Comparison of ENCODE assay signal across 8 mouse cellular contexts in the genomic region with DNA sequence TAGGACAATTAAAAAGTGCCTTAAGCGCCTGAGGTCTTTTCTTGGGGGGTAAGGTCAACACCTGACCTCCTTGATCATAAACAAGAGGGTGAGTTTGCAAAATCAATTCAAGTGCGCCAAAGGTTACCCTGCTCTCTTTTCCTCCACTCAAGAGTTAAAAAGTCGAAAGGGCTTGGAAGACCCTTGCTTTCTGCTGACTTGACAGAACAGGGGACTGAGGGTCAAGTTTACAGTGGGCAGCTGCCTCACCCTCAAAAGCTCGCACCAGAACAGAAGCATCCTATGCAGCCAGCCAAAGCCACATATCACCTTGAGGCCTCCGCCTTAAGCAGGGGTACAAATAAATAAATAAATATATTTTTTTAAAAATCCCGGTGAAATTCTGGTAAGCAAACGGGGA. TPM values are rescaled to one million over a fixed set of nuclear protein-coding genes. Genes with fewer than 3 reads are reported as not detected.
DNase-seq lines count a peak whose midpoint lies in the region; ATAC-seq and TF ChIP-seq lines count a peak whose summit lies in the region.

No protein-coding gene starts in this region.

- no peak for TF ChIP-seq CTCF in ES-Bruce4 (IDR thresholded peaks at IDR 0.05; ENCODE audit: low read depth, low read length)

- peak overlapping the region; percentile 100 for H3K9ac ChIP-seq in heart, embryonic 12.5 days
- H3K9ac ChIP-seq in ES-Bruce4 (ENCODE audit: low read depth, poor library complexity, severe bottlenecking) = peak overlapping the region; percentile 64
- H3K9ac ChIP-seq in hindbrain, embryonic 12.5 days = peak overlapping the region; percentile 99
- peak overlapping the region; percentile 99 for H3K9ac ChIP-seq in midbrain, embryonic 13.5 days (replicated peaks)

- H3K36me3 ChIP-seq in heart, embryonic 12.5 days = peaks cover 32% of the 10 kb centered on the region
- peaks cover 25% of the 10 kb centered on the region for H3K36me3 ChIP-seq in ES-Bruce4 (ENCODE audit: control insufficient read depth, insufficient read depth, low read length, poor library complexity, severe bottlenecking)
- peaks cover 23% of the 10 kb centered on the region for H3K36me3 ChIP-seq in hindbrain, embryonic 12.5 days
- peaks cover 22% of the 10 kb centered on the region for H3K36me3 ChIP-seq in midbrain, embryonic 13.5 days

- no peak for TF ChIP-seq EP300 in ES-Bruce4 (IDR thresholded peaks at IDR 0.05; ENCODE audit: insufficient read depth, low read depth, low read length)

- H3K27ac ChIP-seq in heart, embryonic 12.5 days (ENCODE audit: poor library complexity, severe bottlenecking) = no peak overlapping the region
- H3K27ac ChIP-seq in ES-Bruce4 (ENCODE audit: insufficient read depth, low read length) = peak overlapping the region; percentile 89
- H3K27ac ChIP-seq in hindbrain, embryonic 12.5 days = peak overlapping the region; percentile 93; the same call in 1 of the 2 replicates
- H3K27ac ChIP-seq in midbrain, embryonic 13.5 days = peak overlapping the region; percentile 44; the same call in 1 of the 2 replicates

- TF ChIP-seq POLR2A in ES-Bruce4 (IDR thresholded peaks at IDR 0.05; ENCODE audit: insufficient read depth, low read length) = no peak

- WGBS in heart, embryonic 12.5 days = 43% methylated on average over 7 of the region's 7 CpGs
- 21% methylated on average over 7 of the region's 7 CpGs for WGBS in hindbrain, embryonic 12.5 days
- 22% methylated on average over 7 of the region's 7 CpGs for WGBS in midbrain, embryonic 13.5 days

- H3K27me3 ChIP-seq in heart, embryonic 12.5 days (replicated peaks) = no peaks in the 10 kb centered on the region
- no peaks in the 10 kb centered on the region for H3K27me3 ChIP-seq in ES-Bruce4 (ENCODE audit: control insufficient read depth, insufficient read depth, low read length, poor library complexity, severe bottlenecking)
- H3K27me3 ChIP-seq in hindbrain, embryonic 12.5 days = no peaks in the 10 kb centered on the region
- no peaks in the 10 kb centered on the region for H3K27me3 ChIP-seq in midbrain, embryonic 13.5 days

- H3K4me3 ChIP-seq in heart, embryonic 12.5 days = peak overlapping the region; percentile 100
- no peak overlapping the region for H3K4me3 ChIP-seq in ES-Bruce4 (ENCODE audit: low read depth, low read length)
- peak overlapping the region; percentile 94 for H3K4me3 ChIP-seq in hindbrain, embryonic 12.5 days
- H3K4me3 ChIP-seq in midbrain, embryonic 13.5 days (replicated peaks) = peak overlapping the region; percentile 93

- H3K4me1 ChIP-seq in heart, embryonic 12.5 days (replicated peaks) = peaks cover 40% of the 10 kb centered on the region
- peaks cover 1% of the 10 kb centered on the region for H3K4me1 ChIP-seq in ES-Bruce4 (ENCODE audit: control insufficient read depth, insufficient read depth, low read length)
- H3K4me1 ChIP-seq in hindbrain, embryonic 12.5 days = peaks cover 54% of the 10 kb centered on the region
- H3K4me1 ChIP-seq in midbrain, embryonic 13.5 days (replicated peaks) = peaks cover 67% of the 10 kb centered on the region

- peak overlapping the region; percentile 91 for H3K4me2 ChIP-seq in heart, embryonic 12.5 days
- H3K4me2 ChIP-seq in hindbrain, embryonic 12.5 days (replicated peaks) = peak overlapping the region; percentile 76
- H3K4me2 ChIP-seq in midbrain, embryonic 13.5 days (replicated peaks) = peak overlapping the region; percentile 86

- DNase-seq in heart, postnatal 10 days = no peak
- no peak for DNase-seq in embryo, embryonic 10.5 days (ENCODE audit: low spot score)

- intact Hi-C loops in heart, postnatal 10 days (cut with DNase I) = no loop called here

- no peak for ATAC-seq in heart, embryonic 12.5 days (ENCODE audit: insufficient number of reproducible peaks, low FRiP score)
- no peak for ATAC-seq in hindbrain, embryonic 12.5 days (ENCODE audit: low FRiP score)
- no peak for ATAC-seq in midbrain, embryonic 13.5 days
- ATAC-seq in granulocyte monocyte progenitor cell, adult 5-6 weeks (replicated peaks; ENCODE audit: poor library complexity, severe bottlenecking) = no peak
- no peak for ATAC-seq in megakaryocyte progenitor cell, adult 5-6 weeks (replicated peaks; ENCODE audit: poor library complexity)

- H3K9me3 ChIP-seq in heart, embryonic 12.5 days (replicated peaks) = no peaks in the 10 kb centered on the region
- H3K9me3 ChIP-seq in ES-Bruce4 (replicated peaks; ENCODE audit: control insufficient read depth, insufficient read depth, low read length, poor library complexity, severe bottlenecking) = no peaks in the 10 kb centered on the region
- H3K9me3 ChIP-seq in hindbrain, embryonic 12.5 days (replicated peaks) = no peaks in the 10 kb centered on the region
- H3K9me3 ChIP-seq in midbrain, embryonic 13.5 days = no peaks in the 10 kb centered on the region

RNA-seq across cellular contexts. Expression of gene Msi2, which starts 3.0 kb away (rescaled TPM):
- 18.7 and 20.5 TPM in 2 replicates for polyA plus RNA-seq in heart, embryonic 12.5 days (2016; fragmentation: Nextera tagmentation; extraction: Ambion mirVana)
- 100 to 1,000 TPM; 218 to 219 TPM for total RNA-seq in heart, postnatal 10 days (2021)
- polyA plus RNA-seq in ES-Bruce4 (2011; ENCODE audit: insufficient read depth, insufficient read length, low read depth, missing spikeins) = 110 and 111 TPM in 2 replicates
- 34.8 and 35.9 TPM in 2 replicates for polyA plus RNA-seq in hindbrain, embryonic 12.5 days (2016; fragmentation: Nextera tagmentation; extraction: Ambion mirVana)
- polyA plus RNA-seq in midbrain, embryonic 13.5 days (2015; fragmentation: Nextera tagmentation; extraction: Ambion mirVana) = 38.5 and 41.0 TPM in 2 replicates
- 35.2 and 39.6 TPM in 2 replicates for total RNA-seq in granulocyte monocyte progenitor cell, adult 5-6 weeks (2014; fragmentation: Nextera tagmentation)
- 33.6 and 34.7 TPM in 2 replicates for total RNA-seq in granulocyte monocyte progenitor cell, adult 5-6 weeks (2017)
- total RNA-seq in megakaryocyte progenitor cell, adult 5-6 weeks (2015) = 28.2 and 35.4 TPM in 2 replicates
- 46.6 and 86.4 TPM in 2 replicates for total RNA-seq in megakaryocyte progenitor cell, adult 5-6 weeks (2017)
